ENCODE assay signal across 9 mouse cellular contexts in genomic region chr8:119423631-119424141, GRCm38 (mm10). TPM values are rescaled to one million over a fixed set of nuclear protein-coding genes. Genes with fewer than 3 reads are reported as not detected.
DNase-seq lines count a peak whose midpoint lies in the region; ATAC-seq and TF ChIP-seq lines count a peak whose summit lies in the region.
"Had no signal": no experiment of that assay in that cellular context is flagged by ENCODE, and none has a peak within 500 bp of the region (broad histone marks: within the 10 kb centered on the region; RNA-seq: fewer than 3 reads in every experiment).

No protein-coding gene starts in this region.

- H3K4me1 ChIP-seq in heart, embryonic 10.5 days: peaks cover 55% of the 10 kb centered on the region
- no peaks in the 10 kb centered on the region for H3K4me1 ChIP-seq in midbrain, embryonic 16.5 days (ENCODE audit: control insufficient read depth, insufficient read depth, low read length)
- peaks cover 46% of the 10 kb centered on the region for H3K4me1 ChIP-seq in cerebellum, adult 2 months (ENCODE audit: control insufficient read depth, insufficient read depth, low read length)

- ATAC-seq in midbrain, embryonic 16.5 days: no peak

- no peak overlapping the region for H3K9ac ChIP-seq in midbrain, embryonic 16.5 days (ENCODE audit: low read depth, low read length)
- H3K9ac ChIP-seq: embryonic facial prominence, embryonic 12.5 days had no signal

- no peak overlapping the region for H3K4me2 ChIP-seq in midbrain, embryonic 16.5 days (ENCODE audit: low read length)
- H3K4me2 ChIP-seq: embryonic facial prominence, embryonic 12.5 days had no signal

- H3K27ac ChIP-seq in heart, embryonic 10.5 days: 0 out of 2 replicates have a peak overlapping the region, but pooled peaks have one; percentile 8
- no peak overlapping the region for H3K27ac ChIP-seq in midbrain, embryonic 16.5 days (ENCODE audit: low read length)
- no peak overlapping the region for H3K27ac ChIP-seq in cerebellum, adult 2 months (ENCODE audit: insufficient read depth, low read length)
- H3K27ac ChIP-seq: embryonic facial prominence, embryonic 12.5 days had no signal

- H3K36me3 ChIP-seq in heart, embryonic 10.5 days: no peaks in the 10 kb centered on the region
- no peaks in the 10 kb centered on the region for H3K36me3 ChIP-seq in midbrain, embryonic 16.5 days (ENCODE audit: control insufficient read depth, insufficient read depth, low read length)
- H3K36me3 ChIP-seq: embryonic facial prominence, embryonic 12.5 days had no signal

- no peak for TF ChIP-seq POLR2A in cerebellum, adult 2 months (IDR thresholded peaks at IDR 0.05; ENCODE audit: borderline replicate concordance, insufficient read depth, low read length)

- H3K27me3 ChIP-seq in heart, embryonic 10.5 days (ENCODE audit: insufficient read depth, poor library complexity, severe bottlenecking): peaks cover 29% of the 10 kb centered on the region
- H3K27me3 ChIP-seq in midbrain, embryonic 16.5 days (ENCODE audit: control insufficient read depth, insufficient read depth, low read depth, low read length): no peaks in the 10 kb centered on the region
- no peaks in the 10 kb centered on the region for H3K27me3 ChIP-seq in cerebellum, adult 2 months (ENCODE audit: control insufficient read depth, insufficient read depth, low read length)
- H3K27me3 ChIP-seq: embryonic facial prominence, embryonic 12.5 days had no signal

- TF ChIP-seq CTCF in cerebellum, adult 2 months (IDR thresholded peaks at IDR 0.05; ENCODE audit: borderline replicate concordance, insufficient read depth, low read depth, low read length): no peak

- WGBS in heart, embryonic 10.5 days: 58% methylated on average over 9 of the region's 9 CpGs
- 74% methylated on average over 9 of the region's 9 CpGs for WGBS in midbrain, embryonic 16.5 days
- 46% methylated on average over 9 of the region's 9 CpGs for WGBS in cerebellum, adult 2 months

- H3K4me3 ChIP-seq in heart, embryonic 10.5 days: no peak overlapping the region
- H3K4me3 ChIP-seq in midbrain, embryonic 16.5 days (ENCODE audit: low read depth, low read length): no peak overlapping the region
- no peak overlapping the region for H3K4me3 ChIP-seq in cerebellum, adult 2 months (replicated peaks; ENCODE audit: insufficient read depth, low read depth, low read length)
- H3K4me3 ChIP-seq: embryonic facial prominence, embryonic 12.5 days had no signal

- DNase-seq in 3134 (ENCODE audit: extremely low read depth, insufficient read length, low spot score): peak; percentile 80
- DNase-seq in ES-CJ7 (ENCODE audit: low read depth, low spot score): peak; percentile 41
- no peak for DNase-seq in heart, embryonic 10.5 days (ENCODE audit: low spot score)
- DNase-seq in kidney, postnatal 25 days: peak; percentile 77 to 86
- peak; percentile 34 to 72 for DNase-seq in monocyte, adult 2 months (ENCODE audit: low read depth in 1 of 2, low spot score in 2 of 2)
- DNase-seq in cerebellum, adult 9-11 months: no peak
- DNase-seq in cerebellum, adult 2 months: no peak

- no peaks in the 10 kb centered on the region for H3K9me3 ChIP-seq in heart, embryonic 10.5 days
- H3K9me3 ChIP-seq in midbrain, embryonic 16.5 days (replicated peaks; ENCODE audit: control insufficient read depth, low read length, poor library complexity, severe bottlenecking): no peaks in the 10 kb centered on the region
- H3K9me3 ChIP-seq: embryonic facial prominence, embryonic 12.5 days had no signal

RNA-seq across cellular contexts. Expression of gene Osgin1, which starts 10.2 kb away (rescaled TPM):
- polyA plus RNA-seq in heart, embryonic 10.5 days (2016; fragmentation: Nextera tagmentation; extraction: Ambion mirVana): 0.20 and 2.7 TPM in 2 replicates
- polyA plus RNA-seq in midbrain, embryonic 16.5 days (2015; fragmentation: Nextera tagmentation; extraction: Ambion mirVana): 0.45 TPM in 2 replicates
- 0.84 and 0.93 TPM in 2 replicates for polyA plus RNA-seq in cerebellum, adult 2 months (2012; rRNA removed)

RNA-seq across cellular contexts. Expression of gene Necab2, which starts 22.8 kb away (rescaled TPM):
- 1.9 and 3.4 TPM in 2 replicates for polyA plus RNA-seq in heart, embryonic 10.5 days (2016; fragmentation: Nextera tagmentation; extraction: Ambion mirVana)
- polyA plus RNA-seq in midbrain, embryonic 16.5 days (2015; fragmentation: Nextera tagmentation; extraction: Ambion mirVana): 65.7 and 85.9 TPM in 2 replicates
- polyA plus RNA-seq in cerebellum, adult 2 months (2012; rRNA removed): 17.0 and 26.6 TPM in 2 replicates

RNA-seq across cellular contexts. Expression of gene Mlycd, which starts 29.0 kb away (rescaled TPM):
- 15.2 and 17.7 TPM in 2 replicates for polyA plus RNA-seq in heart, embryonic 10.5 days (2016; fragmentation: Nextera tagmentation; extraction: Ambion mirVana)
- 13.9 and 15.0 TPM in 2 replicates for polyA plus RNA-seq in midbrain, embryonic 16.5 days (2015; fragmentation: Nextera tagmentation; extraction: Ambion mirVana)
- 30.5 and 31.6 TPM in 2 replicates for polyA plus RNA-seq in cerebellum, adult 2 months (2012; rRNA removed)

Comparison
In these comparisons a context has a peak if more than half of its experiments do, and no peak if none do; other contexts are left out.
1. DNase-seq: peak in 3134 (single experiment), ES-CJ7 (single experiment), kidney, postnatal 25 days (2 of 2) and monocyte, adult 2 months (2 of 2); none in heart, embryonic 10.5 days (single experiment), cerebellum, adult 9-11 months (single experiment) and cerebellum, adult 2 months (0 of 2).